Mouse (Mus musculus) layer of hippocampus, postnatal 36 days (tissue): Measurements from ENCODE around the gene Fam19a5. TPM values are rescaled to one million over a fixed set of nuclear protein-coding genes. Genes with fewer than 3 reads are reported as not detected.

Experiments
- DNase-seq, 2 experiments: peaks; one replicate each; pipeline ENCODE4 v3.0.0; 2022
- total RNA-seq, 2 experiments: library from RNA; stranded (reverse); gene quantifications; 2 replicates each; pipeline ENCODE4 v1.2.3; 2021

Gene Fam19a5
- total RNA-seq, 2 experiments from 2014 or later: 134 to 137 TPM

- no peak for DNase-seq
Observed at GRCm38 (mm10) chr15:87667416-87667815, 123.3 kb downstream of the Fam19a5 start.

- DNase-seq: no peak
Observed at GRCm38 (mm10) chr15:87668112-87668511, 124.0 kb downstream of the Fam19a5 start.

GRCm38 (mm10) chr15:87671929-87672328 is 127.8 kb downstream of the Fam19a5 start:
- no peak for DNase-seq

- no peak for DNase-seq
Observed at GRCm38 (mm10) chr15:87678711-87679110, 134.6 kb downstream of the Fam19a5 start.

GRCm38 (mm10) chr15:87682410-87682809 is 138.3 kb downstream of the Fam19a5 start:
- DNase-seq: no peak

GRCm38 (mm10) chr15:87686415-87687040 is 142.4 kb downstream of the Fam19a5 start:
- no peak for DNase-seq

- no peak for DNase-seq
Observed at GRCm38 (mm10) chr15:87691271-87691955, 147.3 kb downstream of the Fam19a5 start.

- no peak for DNase-seq
Observed at GRCm38 (mm10) chr15:87691958-87692357, 147.9 kb downstream of the Fam19a5 start.

GRCm38 (mm10) chr15:87692394-87692793 is 148.3 kb downstream of the Fam19a5 start:
- no peak for DNase-seq

- no peak for DNase-seq
Observed at GRCm38 (mm10) chr15:87692865-87693513, 148.9 kb downstream of the Fam19a5 start.

GRCm38 (mm10) chr15:87697433-87697996 is 153.4 kb downstream of the Fam19a5 start:
- no peak for DNase-seq

GRCm38 (mm10) chr15:87698562-87699320 is 154.6 kb downstream of the Fam19a5 start:
- no peak for DNase-seq

GRCm38 (mm10) chr15:87702821-87703220 is 158.7 kb downstream of the Fam19a5 start:
- no peak for DNase-seq

GRCm38 (mm10) chr15:87703334-87703733 is 159.2 kb downstream of the Fam19a5 start:
- no peak for DNase-seq

GRCm38 (mm10) chr15:87711790-87712189 is 167.7 kb downstream of the Fam19a5 start:
- no peak for DNase-seq

- DNase-seq: no peak
Observed at GRCm38 (mm10) chr15:87712221-87712620, 168.1 kb downstream of the Fam19a5 start.

- DNase-seq: peak; percentile 40 to 69
Observed at GRCm38 (mm10) chr15:87715037-87715676, 171.1 kb downstream of the Fam19a5 start.

- DNase-seq: no peak
Observed at GRCm38 (mm10) chr15:87717056-87717455, 173.0 kb downstream of the Fam19a5 start.

- DNase-seq: no peak
Observed at GRCm38 (mm10) chr15:87723455-87723986, 179.4 kb downstream of the Fam19a5 start.

GRCm38 (mm10) chr15:87726657-87727236 is 182.6 kb downstream of the Fam19a5 start:
- DNase-seq: no peak

GRCm38 (mm10) chr15:87736345-87736744 is 192.2 kb downstream of the Fam19a5 start:
- no peak for DNase-seq
